Mouse (Mus musculus) kidney, adult 2 months (tissue): ENCODE results near the gene Atg13.

ENCODE experiments used
- CTCF ChIP-seq: fragments of 200-500 bp; conservative IDR thresholded peaks from 2 replicates; pipeline ENCODE4 v1.5.1; 2011; ENCODE audit warnings: low read depth, mild to moderate bottlenecking, control low read depth, low read length, moderate library complexity, mixed read lengths; ENCODE audit not compliant: insufficient read depth, insufficient read length
- POLR2A ChIP-seq: fragments of 200-500 bp; IDR thresholded peaks from one replicate; pipeline ENCODE4 v1.6.1; 2011; ENCODE audit warnings: low read depth, low read length, control low read depth

DNA sequence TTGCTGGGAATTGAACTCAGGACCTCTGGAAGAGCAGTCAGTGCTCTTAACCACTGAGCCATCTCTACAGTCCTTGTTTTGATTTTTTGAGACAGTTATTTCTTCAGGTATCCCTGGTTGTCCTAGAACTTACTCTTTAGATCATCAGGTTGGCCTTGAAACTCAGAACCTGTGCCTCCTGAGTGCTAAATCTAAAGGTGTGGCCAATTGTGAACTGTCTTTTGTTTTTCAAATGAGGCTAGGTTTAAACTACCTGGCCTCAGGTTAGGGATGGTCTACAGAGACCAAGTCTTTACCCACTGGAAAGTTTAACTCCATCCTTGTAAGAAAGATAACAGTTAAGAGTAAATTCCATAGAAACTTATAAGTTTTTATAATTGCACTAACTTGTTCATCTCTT is 3.9 kb downstream of the Atg13 start:
- TF ChIP-seq POLR2A (no peak), CTCF (no peak)
